Mouse (Mus musculus): ENCODE measurements around the gene Creb5. TPM values are rescaled to one million over a fixed set of nuclear protein-coding genes. Genes with fewer than 3 reads are reported as not detected.

The Creb5 gene
- polyA plus RNA-seq, 1 experiment from 2014 or later = 45.8 TPM

- Histone ChIP-seq H3K9ac (no peak overlapping the region), H3K4me2 (no peak overlapping the region), H3K9me3 (no peaks in the 10 kb centered on the region), H3K4me1 (peaks cover 37% of the 10 kb centered on the region), H3K36me3 (no peaks in the 10 kb centered on the region), H3K27me3 (no peaks in the 10 kb centered on the region), H3K27ac (no peak overlapping the region), H3K4me3 (no peak overlapping the region)
- WGBS = 48% methylated on average over 10 of the region's 10 CpGs
- no peak for ATAC-seq (ENCODE audit: insufficient number of reproducible peaks, low FRiP score, low TSS enrichment, low read depth)
These were observed 297.8 kb downstream of the Creb5 start for GRCm38 (mm10) chr6:53584718-53585405.

- WGBS = 59% methylated on average over 6 of the region's 6 CpGs
- ATAC-seq (ENCODE audit: insufficient number of reproducible peaks, low FRiP score, low TSS enrichment, low read depth) = no peak
- no peak overlapping the region; the same call in 1 of the 2 replicates for H3K27ac ChIP-seq
- H3K27me3 ChIP-seq = no peaks in the 10 kb centered on the region
- no peak overlapping the region for H3K4me2 ChIP-seq
- H3K9me3 ChIP-seq = no peaks in the 10 kb centered on the region
- no peak overlapping the region for H3K4me3 ChIP-seq
- H3K36me3 ChIP-seq = no peaks in the 10 kb centered on the region
- H3K4me1 ChIP-seq = peaks cover 25% of the 10 kb centered on the region
- no peak overlapping the region for H3K9ac ChIP-seq
These were observed 302.7 kb downstream of the Creb5 start for GRCm38 (mm10) chr6:53589746-53590145.

GRCm38 (mm10) chr6:53592230-53592629, 305.2 kb downstream of the Creb5 start:
- Histone ChIP-seq H3K9ac (no peak overlapping the region), H3K4me3 (no peak overlapping the region), H3K27ac (no peak overlapping the region), H3K4me1 (peaks cover 21% of the 10 kb centered on the region), H3K4me2 (no peak overlapping the region), H3K9me3 (no peaks in the 10 kb centered on the region), H3K36me3 (no peaks in the 10 kb centered on the region), H3K27me3 (no peaks in the 10 kb centered on the region)
- 85% methylated on average over 5 of the region's 5 CpGs for WGBS
- no peak for ATAC-seq (ENCODE audit: insufficient number of reproducible peaks, low FRiP score, low TSS enrichment, low read depth)

- Histone ChIP-seq H3K9me3 (no peaks in the 10 kb centered on the region), H3K27ac (peak overlapping the region; percentile 59), H3K9ac (no peak overlapping the region), H3K4me3 (no peak overlapping the region), H3K36me3 (no peaks in the 10 kb centered on the region), H3K4me1 (peaks cover 25% of the 10 kb centered on the region), H3K4me2 (no peak overlapping the region), H3K27me3 (no peaks in the 10 kb centered on the region)
- no peak for ATAC-seq (ENCODE audit: insufficient number of reproducible peaks, low FRiP score, low TSS enrichment, low read depth)
- 17% methylated on average over 4 of the region's 4 CpGs for WGBS
These were observed 306.5 kb downstream of the Creb5 start for GRCm38 (mm10) chr6:53593603-53594002.

- Histone ChIP-seq H3K36me3 (no peaks in the 10 kb centered on the region), H3K27ac (no peak overlapping the region; the same call in 1 of the 2 replicates), H3K4me2 (no peak overlapping the region), H3K9me3 (no peaks in the 10 kb centered on the region), H3K4me1 (peaks cover 25% of the 10 kb centered on the region), H3K9ac (no peak overlapping the region), H3K27me3 (no peaks in the 10 kb centered on the region), H3K4me3 (no peak overlapping the region)
- ATAC-seq (ENCODE audit: insufficient number of reproducible peaks, low FRiP score, low TSS enrichment, low read depth) = no peak
- WGBS = 48% methylated on average over 4 of the region's 4 CpGs
These were observed 307.2 kb downstream of the Creb5 start for GRCm38 (mm10) chr6:53594316-53594715.

- Histone ChIP-seq H3K27me3 (no peaks in the 10 kb centered on the region), H3K36me3 (no peaks in the 10 kb centered on the region), H3K27ac (no peak overlapping the region), H3K4me2 (no peak overlapping the region), H3K9ac (no peak overlapping the region), H3K9me3 (no peaks in the 10 kb centered on the region), H3K4me3 (no peak overlapping the region), H3K4me1 (peaks cover 19% of the 10 kb centered on the region)
- WGBS = 76% methylated on average over 2 of the region's 2 CpGs
- no peak for ATAC-seq (ENCODE audit: insufficient number of reproducible peaks, low FRiP score, low TSS enrichment, low read depth)
These were observed 309.3 kb downstream of the Creb5 start for GRCm38 (mm10) chr6:53596402-53596801.

- H3K9me3 ChIP-seq = no peaks in the 10 kb centered on the region
- H3K27me3 ChIP-seq = no peaks in the 10 kb centered on the region
- H3K36me3 ChIP-seq = peaks cover 7% of the 10 kb centered on the region
- no peak overlapping the region for H3K4me2 ChIP-seq
- no peak for ATAC-seq (ENCODE audit: insufficient number of reproducible peaks, low FRiP score, low TSS enrichment, low read depth)
- H3K9ac ChIP-seq = no peak overlapping the region
- 73% methylated on average over 3 of the region's 3 CpGs for WGBS
- H3K27ac ChIP-seq = no peak overlapping the region; the same call in 1 of the 2 replicates
- H3K4me1 ChIP-seq = peaks cover 11% of the 10 kb centered on the region; the same call in 1 of the 2 replicates
- H3K4me3 ChIP-seq = no peak overlapping the region
These were observed 316.0 kb downstream of the Creb5 start for GRCm38 (mm10) chr6:53603041-53603440.

GRCm38 (mm10) chr6:53603695-53604094, 316.6 kb downstream of the Creb5 start:
- peaks cover 7% of the 10 kb centered on the region for H3K36me3 ChIP-seq
- no peak overlapping the region for H3K27ac ChIP-seq
- no peak for ATAC-seq (ENCODE audit: insufficient number of reproducible peaks, low FRiP score, low TSS enrichment, low read depth)
- H3K9ac ChIP-seq = no peak overlapping the region
- H3K4me3 ChIP-seq = no peak overlapping the region
- 61% methylated on average over 5 of the region's 5 CpGs for WGBS
- H3K9me3 ChIP-seq = no peaks in the 10 kb centered on the region
- no peak overlapping the region for H3K4me2 ChIP-seq
- peaks cover 12% of the 10 kb centered on the region; the same call in 1 of the 2 replicates for H3K4me1 ChIP-seq
- no peaks in the 10 kb centered on the region for H3K27me3 ChIP-seq

- Histone ChIP-seq H3K27ac (no peak overlapping the region), H3K9ac (no peak overlapping the region), H3K36me3 (peaks cover 7% of the 10 kb centered on the region), H3K27me3 (no peaks in the 10 kb centered on the region), H3K4me1 (peaks cover 12% of the 10 kb centered on the region; the same call in 1 of the 2 replicates), H3K4me2 (no peak overlapping the region), H3K4me3 (no peak overlapping the region), H3K9me3 (no peaks in the 10 kb centered on the region)
- ATAC-seq (ENCODE audit: insufficient number of reproducible peaks, low FRiP score, low TSS enrichment, low read depth) = no peak
- WGBS = 54% methylated on average over 3 of the region's 3 CpGs
These were observed 317.3 kb downstream of the Creb5 start for GRCm38 (mm10) chr6:53604386-53604785.

- H3K36me3 ChIP-seq = peaks cover 7% of the 10 kb centered on the region
- 74% methylated on average over 2 of the region's 2 CpGs for WGBS
- peaks cover 15% of the 10 kb centered on the region; the same call in 1 of the 2 replicates for H3K4me1 ChIP-seq
- no peaks in the 10 kb centered on the region for H3K27me3 ChIP-seq
- H3K9me3 ChIP-seq = no peaks in the 10 kb centered on the region
- no peak overlapping the region for H3K4me2 ChIP-seq
- no peak overlapping the region for H3K9ac ChIP-seq
- H3K27ac ChIP-seq = no peak overlapping the region
- no peak overlapping the region for H3K4me3 ChIP-seq
- no peak for ATAC-seq (ENCODE audit: insufficient number of reproducible peaks, low FRiP score, low TSS enrichment, low read depth)
These were observed 318.1 kb downstream of the Creb5 start for GRCm38 (mm10) chr6:53605184-53605583.

- 52% methylated on average over 5 of the region's 5 CpGs for WGBS
- no peak overlapping the region for H3K4me3 ChIP-seq
- no peaks in the 10 kb centered on the region for H3K27me3 ChIP-seq
- peak overlapping the region; percentile 22 for H3K27ac ChIP-seq
- H3K4me2 ChIP-seq = no peak overlapping the region
- H3K9ac ChIP-seq = no peak overlapping the region
- ATAC-seq (ENCODE audit: insufficient number of reproducible peaks, low FRiP score, low TSS enrichment, low read depth) = no peak
- H3K36me3 ChIP-seq = no peaks in the 10 kb centered on the region; the same call in 1 of the 2 replicates
- no peaks in the 10 kb centered on the region for H3K9me3 ChIP-seq
- peaks cover 41% of the 10 kb centered on the region for H3K4me1 ChIP-seq
These were observed 324.4 kb downstream of the Creb5 start for GRCm38 (mm10) chr6:53611451-53611945.

GRCm38 (mm10) chr6:53612681-53613080, 325.6 kb downstream of the Creb5 start:
- peak overlapping the region; percentile 47; the same call in 1 of the 2 replicates for H3K27ac ChIP-seq
- no peaks in the 10 kb centered on the region for H3K9me3 ChIP-seq
- no peaks in the 10 kb centered on the region for H3K36me3 ChIP-seq
- H3K4me1 ChIP-seq = peaks cover 40% of the 10 kb centered on the region
- H3K27me3 ChIP-seq = no peaks in the 10 kb centered on the region
- no peak overlapping the region for H3K4me3 ChIP-seq
- no peak overlapping the region for H3K9ac ChIP-seq
- 26% methylated on average over 6 of the region's 6 CpGs for WGBS
- ATAC-seq (ENCODE audit: insufficient number of reproducible peaks, low FRiP score, low TSS enrichment, low read depth) = no peak
- no peak overlapping the region for H3K4me2 ChIP-seq

All from limb, embryonic 15.5 days (tissue).